Mouse (Mus musculus): Measurements from ENCODE around the gene Dsn1.

The Dsn1 gene

GRCm38 (mm10) chr2:157021156-157021555 is 14.2 kb upstream of the Dsn1 start:
- no peak for DNase-seq (ENCODE audit: low read depth)

DNA sequence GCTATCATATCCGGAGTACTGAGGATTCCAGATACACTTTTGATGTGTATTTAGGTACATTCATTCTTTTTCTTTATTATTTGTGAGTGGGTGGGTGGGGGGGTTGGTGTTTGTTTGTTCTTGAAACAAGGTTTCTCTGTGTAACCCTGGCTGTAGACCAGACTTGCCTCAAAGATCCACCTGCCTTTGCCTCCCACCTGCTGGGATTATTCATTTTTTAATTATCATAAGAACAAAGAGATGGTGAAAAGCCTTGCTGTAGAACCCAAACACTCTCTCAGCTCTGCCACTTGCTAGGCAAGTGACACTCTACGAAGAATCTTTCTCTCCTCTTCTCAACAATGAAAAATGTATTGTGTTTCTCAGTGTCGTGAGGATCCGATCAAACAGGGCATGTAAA is 12.3 kb upstream of the Dsn1 start:
- no peak for DNase-seq (ENCODE audit: low read depth)

DNA sequence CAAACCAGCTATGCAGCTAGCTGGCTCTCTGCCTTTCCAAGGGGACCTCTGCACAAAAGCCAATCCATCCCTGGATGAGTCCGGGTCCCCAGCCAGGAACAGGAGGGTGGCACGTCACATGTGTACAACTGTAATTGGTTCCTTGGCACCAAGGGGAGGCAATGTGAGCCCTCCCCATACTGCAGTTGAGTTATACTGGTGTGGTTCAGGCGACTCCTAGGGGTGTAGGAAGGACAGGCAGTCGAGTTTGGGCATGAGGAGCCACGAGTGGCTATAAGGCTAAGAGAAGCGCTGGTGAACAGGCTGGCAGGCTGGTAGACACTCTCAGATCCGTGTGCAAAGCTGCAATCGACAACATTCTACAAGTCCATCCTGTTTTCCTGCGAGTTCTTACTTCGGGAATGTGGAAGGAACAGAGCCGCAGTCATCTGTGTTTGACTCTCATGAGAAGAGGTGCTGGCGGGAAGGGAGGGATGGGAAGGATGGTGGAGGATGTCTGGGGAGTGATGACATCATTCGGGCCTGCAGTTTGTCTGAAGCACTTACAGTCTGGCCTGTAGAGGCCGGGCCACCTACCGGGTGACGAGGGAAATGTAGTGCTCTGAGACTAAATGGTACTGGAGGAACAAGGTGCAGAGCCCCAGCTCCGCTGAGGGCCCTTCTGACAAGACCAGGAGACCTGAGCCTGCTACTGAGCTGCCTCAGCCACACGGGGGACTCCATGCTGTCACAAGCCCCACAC is 9.7 kb upstream of the Dsn1 start:
- no peak for DNase-seq (ENCODE audit: low read depth)

DNA sequence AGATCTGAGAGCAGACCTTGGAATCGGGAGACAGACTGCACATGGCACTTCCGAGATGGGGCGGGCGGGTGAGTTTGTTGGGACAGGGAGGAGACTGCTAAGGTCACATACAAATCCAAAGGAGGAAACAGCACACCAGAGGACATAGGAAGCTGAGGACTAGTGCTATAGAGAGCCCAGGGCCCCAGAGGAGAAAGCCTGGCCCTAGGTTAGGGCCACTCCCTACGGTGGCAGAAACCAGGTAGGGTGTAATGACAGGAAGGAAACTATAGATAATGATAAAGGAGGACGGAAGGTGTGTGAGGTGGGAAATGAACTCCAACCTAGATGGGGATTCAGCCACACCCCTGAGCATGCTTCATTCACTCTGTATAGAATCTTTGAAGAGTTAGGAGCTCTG is 5.4 kb upstream of the Dsn1 start:
- no peak for DNase-seq (ENCODE audit: low read depth)

- no peak for DNase-seq (ENCODE audit: low read depth)
Observed at GRCm38 (mm10) chr2:157010634-157011310, 3.8 kb upstream of the Dsn1 start.

DNA sequence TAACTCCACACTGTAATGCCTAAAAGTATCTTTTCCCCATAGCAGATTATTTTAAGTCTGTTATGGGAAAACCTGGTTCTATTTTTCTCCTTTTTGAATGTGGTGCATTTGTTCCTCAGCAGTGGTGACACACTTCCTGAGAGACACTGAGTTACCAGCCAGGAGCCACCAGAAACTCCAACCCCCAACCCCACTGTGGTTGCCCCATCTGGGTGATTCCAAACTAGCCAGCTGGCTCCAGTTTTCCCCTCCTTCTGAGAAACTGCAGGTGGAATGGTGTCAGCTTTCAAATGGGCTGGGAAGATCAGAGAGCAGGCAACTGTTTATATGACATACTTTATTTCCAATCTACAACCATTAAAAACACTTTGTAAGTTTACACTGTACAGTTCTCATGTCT is 3.2 kb upstream of the Dsn1 start:
- DNase-seq (ENCODE audit: low read depth): no peak

GRCm38 (mm10) chr2:157008509-157008908 is 1.6 kb upstream of the Dsn1 start:
- no peak for DNase-seq (ENCODE audit: low read depth)

DNA sequence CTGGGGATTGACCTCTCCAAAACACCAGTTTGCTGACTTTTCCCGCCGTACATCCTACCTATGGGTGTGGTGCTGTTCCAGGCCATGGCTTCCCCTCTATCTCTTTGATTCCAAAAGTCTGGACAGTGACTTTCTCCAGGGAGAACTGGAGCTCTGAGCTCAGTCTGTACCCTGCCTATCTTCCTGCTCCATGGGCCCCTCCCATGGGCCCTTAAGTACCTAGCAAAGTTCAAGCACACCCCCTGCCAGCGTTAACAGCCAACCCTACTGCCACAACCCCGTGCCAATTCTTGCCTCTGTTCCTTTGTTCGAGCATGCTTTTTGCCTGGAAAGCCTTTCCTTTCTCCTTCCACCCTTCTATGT is 261 bp upstream of the Dsn1 start:
- DNase-seq (ENCODE audit: low read depth): no peak

DNA sequence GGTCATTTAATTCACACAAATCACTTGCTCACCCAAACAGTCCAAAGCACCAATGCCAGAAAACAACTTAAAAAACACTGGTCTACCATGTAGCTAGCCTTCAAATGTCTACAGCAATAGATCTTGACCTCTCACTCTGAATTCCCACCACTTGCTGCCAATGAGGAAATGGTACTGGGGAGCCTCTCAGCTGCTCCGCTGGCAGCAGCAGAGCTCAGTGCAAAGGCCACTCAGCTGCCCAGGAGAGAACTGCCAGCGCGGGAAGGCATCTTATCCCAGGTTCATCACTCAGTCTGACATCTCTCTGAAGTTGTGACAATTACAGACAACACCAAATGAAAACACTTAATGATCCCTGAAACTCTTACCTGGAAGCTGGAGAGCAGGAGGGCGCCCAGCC is 4.6 kb downstream of the Dsn1 start:
- no peak for DNase-seq (ENCODE audit: low read depth)

DNA sequence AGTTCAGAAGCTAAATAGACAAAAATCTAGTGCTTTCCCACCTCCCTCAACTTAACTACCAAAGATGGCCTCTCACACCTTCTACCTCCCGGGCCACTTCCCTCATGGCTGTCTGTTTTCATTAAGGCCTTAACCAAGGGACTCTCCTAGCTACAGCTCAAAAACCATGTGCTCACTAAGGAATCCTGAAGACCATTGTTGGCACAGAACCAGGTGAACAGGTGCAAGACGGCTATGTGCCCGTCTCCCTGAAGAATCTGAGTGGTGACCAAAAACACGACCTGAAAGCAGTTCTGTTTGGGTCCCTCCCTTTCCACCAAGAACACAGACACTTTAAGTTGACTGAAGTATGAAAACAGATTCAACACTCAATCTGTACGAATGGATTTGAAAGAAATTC is 8.7 kb downstream of the Dsn1 start:
- no peak for DNase-seq (ENCODE audit: low read depth)

DNA sequence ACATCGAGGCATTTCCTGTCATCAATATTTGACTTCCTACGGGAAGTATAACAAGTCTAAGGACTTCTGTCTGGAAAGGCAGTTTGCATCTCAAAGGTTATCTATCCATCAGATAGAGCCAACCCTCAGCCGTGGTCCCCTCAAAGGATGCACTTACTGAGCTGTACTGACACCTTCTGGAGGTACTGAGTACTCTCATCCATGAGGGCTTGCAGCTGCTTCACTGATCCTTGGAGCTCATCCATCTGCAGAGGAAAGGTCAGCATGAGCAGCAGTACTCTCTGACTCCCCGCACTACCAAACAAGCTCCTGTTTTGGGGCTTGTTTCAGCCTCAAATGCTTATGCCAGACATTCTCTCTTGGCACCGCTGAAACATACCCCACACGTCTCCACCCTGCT is 10.4 kb downstream of the Dsn1 start:
- peak; percentile 67 for DNase-seq (ENCODE audit: low read depth)

GRCm38 (mm10) chr2:156991470-156992319 is 15.3 kb downstream of the Dsn1 start, which contains the start of gene Ndrg3:
Gene Ndrg3, minus strand, starts transcription at chr2:156992056.
- DNase-seq (ENCODE audit: low read depth): peak; percentile 97

DNA sequence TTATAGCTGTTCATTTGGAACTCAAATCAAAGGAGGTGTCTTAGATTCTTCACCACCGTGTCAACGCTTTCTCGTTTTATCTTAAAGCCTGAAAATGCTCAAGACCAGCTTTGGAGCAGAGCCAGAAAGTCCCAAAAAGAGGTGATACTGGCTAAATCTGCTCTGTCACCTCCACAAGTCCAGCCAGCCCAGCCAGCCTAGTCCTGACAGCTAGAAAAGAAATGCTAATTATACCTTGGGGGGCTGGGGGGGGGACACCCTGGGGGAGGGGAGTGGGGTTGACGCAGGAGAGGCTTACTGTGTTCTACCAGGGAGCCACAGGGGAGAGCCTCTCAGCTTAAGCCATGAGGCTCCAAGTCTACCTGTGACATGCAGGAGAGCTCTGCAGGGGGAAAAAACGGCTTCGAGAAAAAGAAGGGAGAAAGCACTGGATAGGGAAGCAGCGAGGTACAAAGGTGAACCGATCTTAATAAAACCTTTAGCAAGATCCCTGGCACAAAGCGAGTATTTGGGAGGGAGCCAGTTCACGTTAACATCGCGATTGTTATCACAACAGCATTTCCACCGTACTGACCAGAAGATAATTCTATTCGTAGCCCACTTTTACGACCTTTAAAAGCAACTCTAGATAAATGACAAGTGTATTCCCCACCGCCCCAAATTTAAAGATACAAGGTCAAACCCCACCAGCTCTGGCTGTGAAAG is 16.1 kb downstream of the Dsn1 start:
- DNase-seq (ENCODE audit: low read depth): peak; percentile 59

GRCm38 (mm10) chr2:156987316-156987715 is 19.6 kb downstream of the Dsn1 start:
- no peak for DNase-seq (ENCODE audit: low read depth)

DNA sequence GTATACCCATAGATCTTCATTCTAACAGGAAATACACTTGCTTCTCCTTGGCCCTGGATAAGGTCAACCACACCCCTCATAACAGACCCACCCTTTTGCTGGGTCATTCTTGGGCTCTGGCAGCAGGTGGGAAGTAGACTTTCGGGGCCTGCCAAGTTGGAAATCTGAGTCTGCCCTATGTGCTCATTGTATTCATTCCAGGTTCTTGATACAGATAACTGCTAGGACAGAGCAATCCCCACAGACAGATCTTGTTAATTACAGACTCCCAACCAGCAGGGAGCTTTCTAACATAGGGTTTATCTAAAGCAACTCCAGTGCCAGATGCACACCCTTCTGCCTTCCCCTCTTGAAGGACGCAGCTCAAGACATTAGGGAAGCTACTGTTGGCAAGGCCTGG is 24.1 kb downstream of the Dsn1 start:
- DNase-seq (ENCODE audit: low read depth): no peak

DNA sequence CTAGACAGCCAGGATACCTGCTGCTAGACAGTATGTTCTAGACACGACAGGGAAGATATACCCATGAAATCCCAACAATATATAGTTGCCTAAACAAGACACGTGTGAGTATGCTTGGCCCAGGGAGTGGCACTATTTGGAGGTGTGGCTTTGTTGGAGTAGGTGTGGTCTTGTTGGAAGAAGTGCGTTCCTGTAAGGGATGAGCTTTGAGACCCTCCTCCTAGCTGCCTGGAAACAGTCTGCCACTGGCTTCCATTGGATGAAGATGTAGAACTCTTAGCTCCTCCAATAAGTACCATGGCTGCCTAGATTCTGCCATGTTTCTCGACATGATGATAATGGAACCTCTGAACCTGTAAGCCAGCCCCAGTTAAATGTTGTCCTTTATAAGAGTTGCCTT is 25.7 kb downstream of the Dsn1 start:
- no peak for DNase-seq (ENCODE audit: low read depth)

GRCm38 (mm10) chr2:156980059-156980458 is 26.9 kb downstream of the Dsn1 start:
- no peak for DNase-seq (ENCODE audit: low read depth)

DNA sequence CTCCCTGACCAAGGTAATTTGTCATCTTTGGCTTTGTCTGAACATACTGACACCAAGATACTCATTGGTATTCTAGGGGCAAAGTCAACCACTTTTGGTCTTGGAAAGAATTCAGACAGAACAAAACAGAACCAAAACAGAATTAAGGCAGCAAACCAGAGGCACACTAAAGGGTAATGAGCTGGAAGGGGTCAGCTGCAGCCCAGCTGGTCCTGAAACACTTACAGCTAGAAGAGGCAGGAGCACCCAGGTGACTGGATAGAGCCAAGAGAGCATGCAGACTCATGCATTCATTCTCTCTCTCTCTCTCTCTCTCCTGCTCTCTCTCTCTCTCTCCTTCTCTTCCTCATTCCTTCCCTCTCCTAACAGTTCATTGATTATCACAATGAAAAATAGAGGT is 30.2 kb downstream of the Dsn1 start:
- DNase-seq (ENCODE audit: low read depth): no peak

DNA sequence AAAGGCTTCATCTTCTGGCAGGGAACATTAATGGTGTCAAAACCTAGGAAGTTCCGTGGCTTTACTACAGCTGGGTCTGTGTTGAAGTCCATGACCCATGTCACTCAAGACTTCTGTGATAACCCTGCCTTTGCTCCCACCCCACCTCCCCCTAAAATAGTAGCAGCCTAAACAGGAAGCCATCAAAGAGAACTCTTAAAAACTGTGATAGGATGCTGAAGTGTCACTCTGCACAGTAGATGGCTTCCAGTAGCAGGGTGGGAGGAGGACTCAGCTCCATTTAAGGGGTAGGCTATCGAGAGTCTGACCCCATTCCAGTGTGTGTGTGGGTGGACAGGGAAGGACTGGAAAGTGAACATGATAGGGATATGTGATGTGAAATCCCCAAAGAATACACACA is 32.0 kb downstream of the Dsn1 start:
- DNase-seq (ENCODE audit: low read depth): no peak

DNA sequence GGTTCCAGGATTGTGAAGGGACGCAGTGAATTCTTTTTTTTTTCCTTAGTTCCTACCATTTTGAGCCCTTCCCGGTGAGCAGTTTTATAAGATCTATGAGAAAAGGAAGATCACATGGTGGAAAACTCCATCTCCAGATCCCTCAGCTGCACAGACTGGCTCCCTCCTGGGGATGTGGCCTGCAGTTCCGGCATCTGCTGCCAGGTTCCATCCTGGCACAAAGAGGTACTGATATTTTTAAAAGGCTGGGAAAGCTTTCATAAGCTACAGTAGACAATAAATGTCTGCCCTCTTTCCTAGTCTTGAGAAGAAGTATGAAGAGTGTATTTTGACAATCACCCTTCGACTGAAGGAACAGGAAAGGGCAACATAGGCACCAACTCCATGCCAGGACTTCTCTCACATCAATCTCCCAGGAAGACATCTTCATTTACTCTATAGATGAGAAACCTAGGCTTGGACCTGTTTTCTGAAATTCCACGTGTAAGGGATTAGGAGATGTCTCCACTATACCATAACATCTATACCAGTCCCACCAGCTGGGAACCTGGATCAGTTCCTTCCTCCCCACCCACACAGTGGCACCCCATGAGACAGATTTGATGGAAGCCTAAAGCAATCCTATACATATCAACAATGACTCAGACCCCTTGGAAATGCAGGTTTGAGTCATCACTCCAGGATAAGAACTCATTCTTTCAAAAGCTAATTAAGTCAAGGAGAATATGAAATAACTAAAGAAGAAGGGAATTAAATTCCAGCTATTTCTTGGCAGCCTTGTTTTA is 33.4 kb downstream of the Dsn1 start:
- DNase-seq (ENCODE audit: low read depth): no peak

- peak; percentile 39 for DNase-seq (ENCODE audit: low read depth)
Observed at GRCm38 (mm10) chr2:156970253-156970652, 36.7 kb downstream of the Dsn1 start.

- DNase-seq (ENCODE audit: low read depth): no peak
Observed at GRCm38 (mm10) chr2:156968501-156968900, 38.5 kb downstream of the Dsn1 start.

Data from induced T-regulatory cell, adult 2 months (primary cell).